Mouse (Mus musculus) liver, embryonic 13.5 days (tissue): ENCODE measurements around the gene Uap1l1. TPM values are rescaled to one million over a fixed set of nuclear protein-coding genes. Genes with fewer than 3 reads are reported as not detected.

Source experiments
- ATAC-seq: fragments of 200-750 bp; cut with Nextera tagmentation; 2 replicates; pipeline ENCODE4 v1.8.0; 2017; ENCODE audit warnings: low read depth, mild to moderate bottlenecking, moderate number of reproducible peaks, moderate library complexity
- DNase-seq: peaks from one replicate; pipeline ENCODE4 v3.0.0; 2022
- H3K27ac ChIP-seq: fragments of 300-500 bp; sonication (generic); 2 replicates; pipeline ENCODE4 v1.5.1; 2015; ENCODE audit warnings: moderate library complexity, mild to moderate bottlenecking, inconsistent platforms
- H3K27me3 ChIP-seq: fragments of 300-500 bp; sonication (generic); 2 replicates; pipeline ENCODE4 v1.6.1; 2015; ENCODE audit warnings: mild to moderate bottlenecking, inconsistent platforms
- H3K36me3 ChIP-seq: fragments of 300-500 bp; sonication (generic); 2 replicates; pipeline ENCODE4 v1.6.1; 2015; ENCODE audit warnings: mild to moderate bottlenecking, inconsistent platforms
- H3K4me1 ChIP-seq: fragments of 300-500 bp; sonication (generic); replicated peaks from 2 replicates; pipeline ENCODE4 v1.6.1; 2015; ENCODE audit warnings: inconsistent platforms
- H3K4me2 ChIP-seq: fragments of 300-500 bp; sonication (generic); 2 replicates; pipeline ENCODE4 v1.6.1; 2015; ENCODE audit warnings: inconsistent platforms, mild to moderate bottlenecking, moderate library complexity
- H3K4me3 ChIP-seq: fragments of 300-500 bp; sonication (generic); replicated peaks from 2 replicates; pipeline ENCODE4 v1.5.1; 2015; ENCODE audit warnings: mild to moderate bottlenecking, inconsistent platforms
- H3K9ac ChIP-seq: fragments of 300-500 bp; sonication (generic); 2 replicates; pipeline ENCODE4 v1.6.1; 2015; ENCODE audit warnings: mild to moderate bottlenecking, inconsistent platforms
- H3K9me3 ChIP-seq: fragments of 300-500 bp; sonication (generic); replicated peaks from 2 replicates; pipeline ENCODE4 v1.6.1; 2016; ENCODE audit warnings: inconsistent platforms
- WGBS: fragments of 180-500 bp; shearing (Covaris S2); methylation state at CpG from one replicate; pipeline ENCODE4 v1.1.7; 2015; ENCODE audit not compliant: insufficient replicate concordance; 5-methylcytosine and 5-hydroxymethylcytosine counted together
- polyA plus RNA-seq: library from polyadenylated mRNA; unstranded; fragments of >200 nt; fragmentation: Nextera tagmentation; extraction: Ambion mirVana; gene quantifications from 2 replicates; pipeline ENCODE4 v1.2.1, GENCODE M21; 2015

The Uap1l1 gene
- polyA plus RNA-seq, 1 experiment from 2014 or later: 13.4 TPM

DNA sequence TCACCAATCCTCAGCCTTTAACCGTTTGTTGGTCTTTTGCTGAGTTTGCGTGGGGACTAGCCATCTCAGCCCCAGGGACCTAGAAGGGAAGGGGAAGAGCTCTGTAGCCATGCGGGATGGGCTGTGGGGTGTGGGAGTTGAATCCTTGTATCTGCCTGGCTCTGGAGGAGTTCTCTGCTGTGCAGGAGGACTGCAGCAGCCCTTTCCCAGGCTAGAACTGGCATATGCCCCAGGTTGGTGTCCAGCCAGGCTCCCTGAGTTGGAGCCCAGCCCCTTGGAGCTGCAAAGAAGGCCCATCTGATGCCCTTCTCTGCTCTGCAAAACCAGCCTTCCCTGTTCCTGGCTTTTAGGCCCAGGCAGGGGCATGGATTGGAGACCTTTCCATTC lies 31.1 kb upstream of the Uap1l1 start:
- Histone ChIP-seq H3K36me3 (no peaks in the 10 kb centered on the region), H3K4me3 (no peak overlapping the region), H3K4me2 (no peak overlapping the region), H3K27ac (no peak overlapping the region), H3K9ac (no peak overlapping the region), H3K9me3 (no peaks in the 10 kb centered on the region), H3K27me3 (peaks cover 88% of the 10 kb centered on the region), H3K4me1 (peaks cover 19% of the 10 kb centered on the region)
- DNase-seq (no peak), ATAC-seq (no peak)
- WGBS: 27% methylated on average over 3 of the region's 3 CpGs

DNA sequence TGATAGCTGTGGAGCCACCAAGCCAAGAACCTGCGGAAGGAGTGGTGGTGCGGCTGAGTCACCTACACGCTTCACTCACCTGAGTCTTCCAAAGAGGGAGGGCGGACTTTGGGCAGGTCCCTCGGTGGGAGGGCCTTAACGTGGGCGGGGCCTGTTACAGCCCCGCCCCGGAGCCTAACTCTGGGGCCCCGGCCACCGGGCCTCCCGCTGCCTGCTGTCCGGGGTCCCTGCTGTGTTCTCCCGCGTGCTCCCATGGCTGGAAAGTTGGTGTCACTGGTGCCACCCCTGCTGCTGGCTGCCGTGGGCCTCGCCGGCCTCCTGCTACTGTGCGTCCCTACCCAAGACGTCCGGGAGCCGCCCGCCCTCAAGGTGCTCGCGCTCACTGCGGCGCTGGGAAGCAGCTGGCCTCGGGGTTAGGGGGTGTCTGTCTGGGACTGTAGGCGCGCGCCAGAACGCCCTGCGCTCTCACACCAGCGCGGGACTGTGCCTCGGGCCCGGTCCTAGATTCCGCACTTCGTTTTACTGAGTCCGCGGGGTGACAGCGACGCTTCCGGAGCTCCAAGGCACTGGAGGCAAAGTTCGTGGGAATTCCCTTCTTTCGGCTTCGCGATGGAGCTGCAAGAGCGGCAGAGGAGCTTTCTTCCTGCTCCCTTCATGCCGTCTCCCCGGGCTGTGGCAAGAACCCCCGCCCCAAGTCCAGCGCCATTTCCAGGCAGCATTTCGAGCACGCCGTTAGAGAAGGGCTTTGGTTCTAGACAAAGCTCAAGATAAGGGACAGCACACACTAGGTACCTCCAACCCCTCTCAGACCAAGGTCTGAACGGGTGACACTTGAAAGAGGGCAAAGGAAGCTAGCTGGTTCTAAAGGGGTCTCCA lies 30.5 kb upstream of the Uap1l1 start, which contains the start of gene Entpd2:
Gene Entpd2, plus strand, starts transcription at position 154 of the 876 bp plus-strand sequence.
- peak; percentile 59; the same call in 1 of the 2 replicates for ATAC-seq
- WGBS: 2% methylated on average over 57 of the region's 57 CpGs
- Histone ChIP-seq H3K9ac (no peak within 1 kb of the TSS), H3K27ac (no peak within 1 kb of the TSS), H3K4me3 (peak within 1 kb of the TSS; percentile 51), H3K4me2 (peak within 1 kb of the TSS; percentile 72), H3K27me3 (peaks cover 81% of the 10 kb centered on the region), H3K9me3 (no peaks in the 10 kb centered on the region), H3K36me3 (no peaks in the 10 kb centered on the region), H3K4me1 (peaks cover 19% of the 10 kb centered on the region)
- no peak for DNase-seq

DNA sequence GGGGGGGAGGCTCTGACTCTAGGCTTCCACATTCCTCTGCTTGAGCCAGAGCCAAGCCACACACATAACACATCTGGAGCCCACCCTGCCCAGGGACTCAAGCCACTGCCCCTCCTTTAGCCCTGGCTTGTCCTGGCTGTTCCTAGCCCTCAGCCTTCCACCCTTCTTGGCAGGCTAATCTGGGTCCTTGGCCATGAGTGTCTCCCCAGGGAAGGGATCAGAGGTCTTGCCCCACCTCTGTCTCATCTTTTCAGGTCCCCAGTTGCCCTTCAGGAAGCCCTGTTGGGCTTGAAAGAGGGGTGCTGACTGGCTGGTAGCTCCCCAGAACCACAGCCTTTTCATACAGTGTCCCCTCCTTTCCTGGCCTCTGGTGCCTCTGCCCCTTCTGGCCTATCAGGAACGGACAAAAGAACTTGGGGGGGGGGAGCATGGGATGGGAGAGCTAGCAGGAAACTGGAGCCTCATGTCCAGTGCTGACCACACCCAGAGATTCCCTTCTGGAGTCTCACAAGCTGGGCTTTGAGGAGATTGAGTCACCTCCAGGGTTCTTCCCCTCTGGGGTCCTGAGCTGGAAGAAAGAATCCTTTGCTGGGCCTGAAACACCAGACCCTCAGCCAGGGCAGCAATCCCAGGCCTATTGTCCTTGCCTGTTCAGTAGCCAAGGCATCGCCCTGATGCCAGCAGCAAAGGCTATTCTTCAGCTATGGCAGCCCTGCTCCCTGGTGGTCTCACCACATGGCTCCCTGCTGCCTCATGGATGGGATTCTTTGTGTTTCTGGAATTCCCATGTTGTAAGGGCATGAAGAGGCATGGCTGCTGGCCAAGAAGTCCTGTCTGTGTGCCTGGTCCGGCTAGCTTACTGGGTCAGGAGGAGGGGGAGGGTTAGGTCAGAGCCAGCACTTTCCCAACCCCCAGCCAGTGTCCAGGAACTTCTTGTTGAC lies 29.1 kb upstream of the Uap1l1 start:
- WGBS: 46% methylated on average over 3 of the region's 3 CpGs
- peaks cover 15% of the 10 kb centered on the region for H3K4me1 ChIP-seq
- no peaks in the 10 kb centered on the region for H3K36me3 ChIP-seq
- H3K9me3 ChIP-seq: no peaks in the 10 kb centered on the region
- H3K4me3 ChIP-seq: no peak overlapping the region
- H3K9ac ChIP-seq: no peak overlapping the region
- DNase-seq (no peak), ATAC-seq (no peak)
- no peak overlapping the region for H3K27ac ChIP-seq
- H3K4me2 ChIP-seq: no peak overlapping the region
- H3K27me3 ChIP-seq: peaks cover 67% of the 10 kb centered on the region

DNA sequence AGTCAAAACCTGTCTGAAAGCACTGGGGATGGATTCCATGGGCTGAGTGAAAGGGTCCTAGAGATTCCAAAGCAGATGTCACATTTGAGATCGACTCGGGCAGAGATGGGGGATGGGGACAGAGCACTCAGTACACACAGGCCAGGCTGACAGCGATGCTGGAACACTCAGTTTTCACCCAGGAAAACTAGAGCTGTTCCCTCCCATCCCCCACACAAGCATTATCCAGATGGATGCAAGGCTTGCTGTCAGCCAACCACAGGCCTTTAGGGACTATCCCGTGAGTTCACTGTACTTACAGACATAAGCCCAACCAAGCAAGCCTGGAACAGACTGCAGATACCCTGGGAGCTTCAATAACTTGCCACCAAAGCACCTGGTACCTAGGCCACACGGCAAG lies 25.8 kb upstream of the Uap1l1 start:
- no peaks in the 10 kb centered on the region for H3K9me3 ChIP-seq
- no peak for DNase-seq
- H3K4me2 ChIP-seq: no peak overlapping the region
- no peak for ATAC-seq
- H3K27me3 ChIP-seq: peaks cover 34% of the 10 kb centered on the region
- H3K4me1 ChIP-seq: peaks cover 12% of the 10 kb centered on the region
- H3K9ac ChIP-seq: no peak overlapping the region
- no peak overlapping the region for H3K27ac ChIP-seq
- whole genome bisulfite sequencing: 64% methylated on average over 5 of the region's 5 CpGs
- H3K4me3 ChIP-seq: no peak overlapping the region
- H3K36me3 ChIP-seq: no peaks in the 10 kb centered on the region

DNA sequence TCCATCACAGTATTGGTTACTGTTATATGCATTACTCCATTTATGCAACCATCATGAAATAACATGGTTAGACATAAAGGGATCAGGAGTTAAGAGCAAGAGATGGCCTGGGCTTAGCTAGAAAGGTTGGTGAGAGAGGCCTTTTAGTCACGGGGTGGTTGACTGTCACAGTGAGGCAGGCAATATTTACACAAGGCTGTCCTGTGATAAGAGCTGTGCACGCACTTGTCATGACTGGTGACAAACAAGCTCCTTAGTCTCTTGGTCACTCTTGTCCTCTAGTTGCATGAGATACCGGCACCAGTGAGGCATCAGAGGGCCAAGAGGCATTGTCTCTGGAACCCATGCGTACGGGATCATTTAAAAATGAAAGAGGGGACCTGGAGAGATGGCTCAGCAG lies 19.0 kb upstream of the Uap1l1 start:
- Histone ChIP-seq H3K4me1 (no peaks in the 10 kb centered on the region), H3K27ac (no peak overlapping the region), H3K36me3 (no peaks in the 10 kb centered on the region), H3K4me2 (no peak overlapping the region), H3K9me3 (no peaks in the 10 kb centered on the region), H3K27me3 (no peaks in the 10 kb centered on the region), H3K4me3 (no peak overlapping the region), H3K9ac (no peak overlapping the region)
- DNase-seq (no peak), ATAC-seq (no peak)
- 51% methylated on average over 5 of the region's 5 CpGs for WGBS

DNA sequence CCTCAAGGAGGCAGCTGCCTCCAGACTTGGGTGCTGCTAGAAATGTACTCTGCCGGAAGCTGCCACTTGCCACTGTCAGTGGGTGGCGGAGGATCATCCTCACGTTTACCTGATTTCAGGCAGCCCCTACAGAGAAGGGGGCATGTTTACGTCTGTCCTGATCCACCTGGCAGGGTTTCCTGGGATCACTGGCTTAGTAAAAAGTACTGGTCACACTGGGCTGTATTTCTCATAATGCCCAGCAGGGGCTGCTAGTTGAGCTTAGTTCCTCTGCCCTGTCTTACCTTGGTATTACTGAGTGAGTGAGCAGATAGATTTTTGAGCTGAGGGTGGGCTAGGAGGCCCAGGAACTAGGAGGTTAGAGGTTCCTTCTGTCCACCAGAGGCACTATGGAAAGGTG lies 11.1 kb upstream of the Uap1l1 start:
- Histone ChIP-seq H3K4me3 (no peak overlapping the region), H3K36me3 (peaks cover 47% of the 10 kb centered on the region), H3K4me1 (peaks cover 46% of the 10 kb centered on the region), H3K4me2 (no peak overlapping the region), H3K27ac (no peak overlapping the region), H3K27me3 (no peaks in the 10 kb centered on the region), H3K9ac (no peak overlapping the region), H3K9me3 (no peaks in the 10 kb centered on the region)
- DNase-seq (no peak), ATAC-seq (no peak)
- WGBS: 61% methylated on average over 4 of the region's 4 CpGs

DNA sequence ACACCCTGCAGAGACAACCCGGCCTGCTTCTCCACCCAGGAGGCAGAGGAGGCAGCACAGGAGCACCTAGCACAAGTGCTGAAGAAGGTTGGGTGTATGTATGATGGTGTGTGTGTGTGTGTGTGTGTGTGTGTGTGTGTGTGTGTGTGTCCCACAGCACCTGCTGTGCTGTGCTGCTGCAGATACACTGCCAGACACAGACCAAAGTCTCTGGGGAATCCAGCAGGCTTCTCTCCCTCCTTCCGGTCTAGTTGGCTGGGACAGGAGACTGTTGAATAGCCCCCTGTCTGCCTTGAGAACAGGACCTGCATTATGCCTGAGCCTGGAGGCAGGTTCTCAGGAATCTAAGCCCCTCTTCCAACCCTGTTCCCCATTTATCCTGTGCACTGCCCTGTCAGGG lies 7.9 kb upstream of the Uap1l1 start:
- H3K9ac ChIP-seq: peak overlapping the region; percentile 81
- DNase-seq (no peak), ATAC-seq (no peak)
- peak overlapping the region; percentile 88 for H3K4me3 ChIP-seq
- H3K4me1 ChIP-seq: peaks cover 73% of the 10 kb centered on the region
- 49% methylated on average over 2 of the region's 2 CpGs for WGBS
- H3K4me2 ChIP-seq: peak overlapping the region; percentile 99
- no peaks in the 10 kb centered on the region for H3K9me3 ChIP-seq
- peak overlapping the region; percentile 87 for H3K27ac ChIP-seq
- peaks cover 43% of the 10 kb centered on the region for H3K36me3 ChIP-seq
- no peaks in the 10 kb centered on the region; the same call in none of the 2 replicates for H3K27me3 ChIP-seq

DNA sequence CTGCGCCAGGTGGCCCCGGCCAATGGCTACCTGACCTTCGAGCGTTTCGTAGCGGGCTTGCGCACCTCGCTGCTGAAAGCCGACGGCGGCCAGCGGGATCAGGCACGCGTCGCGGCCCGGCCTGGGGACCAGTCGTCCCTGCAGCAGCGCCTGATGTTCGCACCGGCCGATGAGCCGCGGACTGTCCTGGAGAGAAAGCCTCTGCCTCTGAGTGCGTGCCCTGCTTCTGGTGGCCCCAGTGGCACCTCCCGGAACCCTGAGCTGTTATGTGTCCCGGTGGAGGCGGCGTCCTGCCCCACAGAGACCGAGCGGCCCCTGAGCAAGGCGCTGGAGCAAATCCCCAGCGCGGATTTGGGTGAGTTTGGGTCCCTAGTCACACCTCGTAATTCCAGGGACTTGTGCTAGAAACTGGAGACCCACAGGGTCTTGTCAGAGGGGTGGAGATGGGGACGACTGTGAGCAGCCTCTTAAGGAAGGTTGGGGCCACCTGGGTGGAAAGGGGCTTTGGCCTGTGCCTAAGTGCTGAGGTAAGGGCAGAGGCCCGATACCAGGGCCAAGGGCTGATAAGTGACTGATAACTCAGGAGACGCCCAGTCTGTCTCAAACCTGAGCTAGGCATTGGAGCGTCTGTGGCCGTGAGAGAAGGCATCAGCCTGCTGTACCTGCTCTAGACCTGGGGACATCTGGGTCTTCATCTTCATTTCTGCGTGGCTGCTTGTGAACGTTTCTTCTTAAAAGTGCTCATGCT lies 7.3 kb upstream of the Uap1l1 start:
- Histone ChIP-seq H3K36me3 (peaks cover 37% of the 10 kb centered on the region), H3K4me2 (peak overlapping the region; percentile 99), H3K9me3 (no peaks in the 10 kb centered on the region), H3K9ac (peak overlapping the region; percentile 81), H3K4me3 (peak overlapping the region; percentile 88), H3K27ac (peak overlapping the region; percentile 87), H3K27me3 (no peaks in the 10 kb centered on the region; the same call in none of the 2 replicates), H3K4me1 (peaks cover 75% of the 10 kb centered on the region)
- under 1% methylated on average over 42 of the region's 42 CpGs for WGBS
- DNase-seq (peak; percentile 47), ATAC-seq (peak; percentile 59)

DNA sequence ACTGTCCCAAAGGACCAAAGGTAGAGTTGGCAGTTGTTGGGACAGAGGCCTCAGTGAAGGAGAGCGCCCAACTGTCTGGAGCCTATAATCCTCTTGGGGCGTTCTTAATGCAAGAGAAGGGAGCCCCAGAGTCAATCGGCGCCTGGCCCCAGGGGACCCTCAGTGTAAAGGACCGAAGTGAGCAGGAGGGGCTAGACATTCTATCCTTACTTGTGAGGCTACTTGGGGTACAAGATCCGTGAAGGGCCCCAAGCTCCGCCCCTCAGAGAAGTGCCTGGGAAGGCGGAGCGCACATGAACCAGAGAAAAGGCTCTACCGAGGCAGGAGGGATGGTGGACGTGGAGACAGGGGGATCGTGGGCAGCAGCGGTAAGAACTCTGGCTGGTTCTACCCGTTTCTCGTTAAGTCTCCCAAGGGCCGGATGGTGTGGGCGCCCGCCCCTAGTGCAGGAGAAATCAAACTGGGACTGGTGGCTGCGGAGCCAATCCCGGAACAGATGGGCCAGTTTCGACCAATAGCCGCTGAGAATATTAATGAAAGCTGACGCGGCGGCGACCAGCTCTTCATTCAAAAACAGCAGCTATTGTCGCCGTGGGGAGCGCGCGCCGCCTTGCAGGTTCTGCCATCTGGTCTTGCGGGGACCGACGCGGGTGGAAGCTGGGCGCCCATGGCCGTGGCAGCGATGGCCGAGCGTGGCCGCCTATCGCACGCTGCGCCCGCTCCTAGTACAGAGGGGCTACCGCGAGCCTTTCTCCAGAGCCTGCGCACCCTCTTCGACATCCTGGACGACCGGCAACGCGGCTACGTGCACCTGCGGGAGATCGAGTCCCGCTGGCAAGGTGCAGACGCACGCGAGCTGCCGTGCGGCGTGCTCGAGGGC lies 6.5 kb upstream of the Uap1l1 start, which contains the start of gene Sapcd2:
Gene Sapcd2, plus strand, starts transcription at position 558 of the 880 bp plus-strand sequence.
- WGBS: 1% methylated on average over 65 of the region's 65 CpGs
- peak; percentile 88 for DNase-seq
- H3K9me3 ChIP-seq: no peaks in the 10 kb centered on the region

DNA sequence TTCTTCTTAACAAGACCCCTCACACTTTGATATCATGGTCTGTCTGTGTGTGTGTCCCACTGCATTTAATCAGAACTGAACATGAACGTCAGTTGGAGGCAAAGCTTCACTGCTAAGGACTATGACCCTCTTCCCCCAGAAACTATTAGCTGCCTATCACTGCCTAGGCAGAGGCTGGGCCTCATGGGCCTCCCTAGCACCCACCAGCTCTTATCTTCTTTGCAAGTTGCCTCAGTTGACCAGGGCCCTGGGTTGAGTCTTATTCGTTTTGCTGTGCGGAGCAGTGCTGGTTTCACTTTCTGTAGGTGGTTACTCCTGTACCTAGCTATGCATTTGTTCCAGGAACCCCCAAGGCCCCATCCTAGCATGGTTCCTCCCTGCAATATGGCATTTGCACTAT lies 4.5 kb upstream of the Uap1l1 start:
- Histone ChIP-seq H3K27me3 (peaks cover 16% of the 10 kb centered on the region), H3K4me2 (peak overlapping the region; percentile 55), H3K4me3 (peak overlapping the region; percentile 18), H3K36me3 (peaks cover 9% of the 10 kb centered on the region), H3K4me1 (peaks cover 66% of the 10 kb centered on the region), H3K9ac (peak overlapping the region; percentile 61), H3K9me3 (no peaks in the 10 kb centered on the region), H3K27ac (peak overlapping the region; percentile 87)
- DNase-seq: peak; percentile 62
- WGBS: 29% methylated on average over 3 of the region's 3 CpGs
- peak; percentile 73 for ATAC-seq

More for the DNA sequence above, 6.5 kb upstream of the Uap1l1 start, which contains the start of gene Sapcd2:
- H3K4me3 ChIP-seq: peak within 1 kb of the TSS; percentile 88
- H3K27ac ChIP-seq: peak within 1 kb of the TSS; percentile 87
- peaks cover 2% of the 10 kb centered on the region for H3K27me3 ChIP-seq
- H3K4me1 ChIP-seq: peaks cover 75% of the 10 kb centered on the region
- peak within 1 kb of the TSS; percentile 99 for H3K4me2 ChIP-seq
- ATAC-seq: peak; percentile 83
- H3K9ac ChIP-seq: peak within 1 kb of the TSS; percentile 81
- peaks cover 29% of the 10 kb centered on the region for H3K36me3 ChIP-seq
